Mouse (Mus musculus) hindbrain, embryonic 12.5 days (tissue): ENCODE measurements around the gene Mfsd13b. TPM values are rescaled to one million over a fixed set of nuclear protein-coding genes. Genes with fewer than 3 reads are reported as not detected.
"Not testable (repeated sequence)": the region's sequence is repeated elsewhere in the genome, so short reads cannot be mapped to it uniquely, and the experiment has no call there.

Experiments
- ATAC-seq: fragments of 200-750 bp; cut with Nextera tagmentation; 2 replicates; pipeline ENCODE4 v1.8.0; 2017; ENCODE audit warnings: moderate TSS enrichment; ENCODE audit not compliant: low FRiP score
- H3K27ac ChIP-seq: fragments of 300-500 bp; sonication (generic); 2 replicates; pipeline ENCODE4 v1.5.1; 2016; ENCODE audit warnings: mild to moderate bottlenecking
- H3K27me3 ChIP-seq: fragments of 300-500 bp; sonication (generic); 2 replicates; pipeline ENCODE4 v1.6.1; 2016; ENCODE audit warnings: mild to moderate bottlenecking
- H3K36me3 ChIP-seq: fragments of 300-500 bp; sonication (generic); 2 replicates; pipeline ENCODE4 v1.6.1; 2016; ENCODE audit warnings: mild to moderate bottlenecking
- H3K4me1 ChIP-seq: fragments of 300-500 bp; sonication (generic); 2 replicates; pipeline ENCODE4 v1.6.1; 2016
- H3K4me2 ChIP-seq: fragments of 300-500 bp; sonication (generic); replicated peaks from 2 replicates; pipeline ENCODE4 v1.6.1; 2016; ENCODE audit warnings: mild to moderate bottlenecking
- H3K4me3 ChIP-seq: fragments of 300-500 bp; sonication (generic); 2 replicates; pipeline ENCODE4 v1.5.1; 2016; ENCODE audit warnings: mild to moderate bottlenecking
- H3K9ac ChIP-seq: fragments of 300-500 bp; sonication (generic); 2 replicates; pipeline ENCODE4 v1.6.1; 2016; ENCODE audit warnings: mild to moderate bottlenecking, moderate library complexity
- H3K9me3 ChIP-seq: fragments of 300-500 bp; sonication (generic); replicated peaks from 2 replicates; pipeline ENCODE4 v1.6.1; 2016; ENCODE audit warnings: mild to moderate bottlenecking
- WGBS: fragments of 180-500 bp; shearing (Covaris S2); methylation state at CpG from one replicate; pipeline ENCODE4 v1.1.7; 2016; 5-methylcytosine and 5-hydroxymethylcytosine counted together
- polyA plus RNA-seq: library from polyadenylated mRNA; unstranded; fragments of >200 nt; fragmentation: Nextera tagmentation; extraction: Ambion mirVana; gene quantifications from 2 replicates; pipeline ENCODE4 v1.2.1, GENCODE M21; 2016

The Mfsd13b gene
- polyA plus RNA-seq, 1 experiment from 2014 or later = not detected

DNA sequence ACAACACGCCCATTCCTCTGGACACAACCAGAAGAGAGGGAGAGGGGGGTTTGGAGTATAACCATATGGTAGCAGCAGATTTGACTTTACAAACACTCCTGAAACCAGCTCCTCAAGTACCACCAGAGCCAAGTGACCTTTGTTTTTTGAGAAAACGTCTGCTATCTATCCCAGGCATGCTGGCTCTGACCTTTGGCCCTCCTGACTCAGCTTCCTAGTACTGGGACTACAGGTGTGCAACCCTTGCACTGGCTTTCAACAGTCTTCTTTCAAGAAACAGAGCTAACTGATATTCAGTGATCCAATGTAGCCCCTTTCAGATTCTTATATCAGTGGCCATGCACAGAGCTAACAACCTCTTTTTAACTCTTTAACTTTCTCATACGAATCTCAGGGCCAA, 20.4 kb upstream of the Mfsd13b start:
- Histone ChIP-seq H3K4me2 (no peak overlapping the region), H3K4me3 (no peak overlapping the region), H3K9ac (no peak overlapping the region), H3K27ac (no peak overlapping the region), H3K27me3 (no peaks in the 10 kb centered on the region), H3K9me3 (no peaks in the 10 kb centered on the region), H3K36me3 (peaks cover 35% of the 10 kb centered on the region), H3K4me1 (no peaks in the 10 kb centered on the region)
- 79% methylated on average over 3 of the region's 3 CpGs for WGBS
- ATAC-seq = no peak

DNA sequence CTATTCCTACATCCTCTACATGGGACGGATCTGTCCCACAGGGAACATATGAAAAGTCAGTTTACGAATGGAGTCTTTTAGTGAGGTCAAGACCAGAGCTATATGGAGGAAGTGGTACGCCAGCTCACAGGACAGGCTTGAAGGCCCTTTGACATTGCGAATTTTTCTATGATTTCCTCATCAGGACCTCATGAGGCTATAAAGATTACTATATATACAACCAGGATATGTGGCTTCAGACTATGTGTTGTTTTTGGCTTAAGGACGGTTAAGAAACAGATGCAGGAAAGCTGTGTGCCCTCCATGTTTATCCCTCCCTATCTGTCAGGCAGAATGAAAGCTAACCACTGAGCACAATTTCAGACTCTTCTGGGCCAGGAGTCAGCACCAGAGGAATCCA, 19.2 kb upstream of the Mfsd13b start:
- Histone ChIP-seq H3K27ac (no peak overlapping the region), H3K4me3 (no peak overlapping the region), H3K4me2 (no peak overlapping the region), H3K9me3 (no peaks in the 10 kb centered on the region), H3K4me1 (no peaks in the 10 kb centered on the region), H3K27me3 (no peaks in the 10 kb centered on the region), H3K9ac (no peak overlapping the region), H3K36me3 (peaks cover 24% of the 10 kb centered on the region)
- 89% methylated on average over 5 of the region's 5 CpGs for WGBS
- ATAC-seq = no peak

DNA sequence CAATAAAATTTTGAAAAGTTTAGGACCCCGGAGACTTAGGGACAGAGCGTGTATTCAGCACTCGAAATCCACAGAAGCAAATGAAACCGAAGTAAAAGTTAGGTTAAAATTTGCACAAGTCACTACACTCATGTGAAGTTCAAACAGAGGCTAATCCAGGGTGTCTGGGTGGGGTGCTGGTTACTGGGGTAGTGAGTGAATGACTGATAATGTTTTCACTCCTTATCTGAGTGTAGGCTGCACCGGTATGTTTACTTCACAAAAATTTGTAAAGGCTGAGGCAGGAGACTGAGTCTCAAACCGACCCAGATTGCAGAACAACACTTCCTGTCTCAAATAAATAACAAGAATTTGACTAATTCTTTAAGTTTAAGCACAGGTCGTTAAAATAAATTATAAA, 13.1 kb upstream of the Mfsd13b start:
- ATAC-seq = no peak
- 94% methylated on average over 7 of the region's 7 CpGs for WGBS
- H3K9me3 ChIP-seq = no peaks in the 10 kb centered on the region
- H3K9ac ChIP-seq = no peak overlapping the region
- H3K4me2 ChIP-seq = no peak overlapping the region
- H3K36me3 ChIP-seq = peaks cover 3% of the 10 kb centered on the region; the same call in 1 of the 2 replicates
- H3K27me3 ChIP-seq = no peaks in the 10 kb centered on the region
- H3K4me3 ChIP-seq = no peak overlapping the region
- no peaks in the 10 kb centered on the region for H3K4me1 ChIP-seq
- H3K27ac ChIP-seq = no peak overlapping the region

DNA sequence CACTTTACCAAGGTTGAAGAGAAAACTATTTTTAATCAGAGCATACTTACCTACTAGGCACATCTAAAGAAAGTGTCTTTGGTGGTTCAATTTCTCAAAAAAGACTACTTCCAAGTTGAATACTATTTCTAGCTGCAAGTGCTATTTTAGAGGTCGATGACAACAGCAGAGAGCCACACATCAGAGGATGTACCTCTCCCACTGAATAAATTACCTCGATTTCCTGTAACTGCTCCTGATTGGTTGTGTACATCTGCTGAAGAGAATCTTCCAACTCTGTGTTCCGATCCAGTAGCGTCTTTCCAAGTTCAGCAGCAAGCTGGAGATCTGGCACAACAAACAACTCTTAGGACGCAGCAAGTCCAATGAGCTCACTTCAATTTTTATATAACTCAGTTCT, 12.2 kb upstream of the Mfsd13b start:
- WGBS = 91% methylated on average over 5 of the region's 5 CpGs
- Histone ChIP-seq H3K9ac (no peak overlapping the region), H3K36me3 (peaks cover 3% of the 10 kb centered on the region; the same call in 1 of the 2 replicates), H3K4me3 (no peak overlapping the region), H3K27me3 (no peaks in the 10 kb centered on the region), H3K4me1 (no peaks in the 10 kb centered on the region), H3K4me2 (no peak overlapping the region), H3K9me3 (no peaks in the 10 kb centered on the region), H3K27ac (no peak overlapping the region)
- ATAC-seq = no peak

DNA sequence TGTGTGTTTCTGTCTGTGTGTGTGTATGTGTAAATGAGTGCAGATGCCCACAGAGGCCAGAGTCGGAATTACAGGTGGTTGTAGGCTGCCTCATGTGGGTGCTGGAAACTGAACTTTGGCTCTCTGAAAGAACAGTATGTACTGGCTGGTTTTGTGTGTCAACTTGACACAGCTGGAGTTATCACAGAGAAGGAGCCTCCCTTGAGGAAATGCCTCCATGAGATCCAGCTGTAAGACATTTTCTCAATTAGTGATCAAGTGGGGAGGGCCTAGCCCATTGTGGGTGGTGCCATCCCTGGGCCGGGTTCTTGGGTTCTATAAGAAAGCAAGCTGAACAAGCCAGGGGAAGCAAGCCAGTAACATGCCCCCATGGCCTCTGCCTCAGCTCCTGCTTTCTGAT, 9.8 kb upstream of the Mfsd13b start:
- H3K27ac ChIP-seq, H3K4me3 ChIP-seq, H3K4me2 ChIP-seq, H3K27me3 ChIP-seq, H3K9me3 ChIP-seq, ATAC-seq, H3K9ac ChIP-seq, H3K4me1 ChIP-seq, H3K36me3 ChIP-seq: not testable (repeated sequence)
- WGBS = 82% methylated on average over 2 of the region's 2 CpGs

DNA sequence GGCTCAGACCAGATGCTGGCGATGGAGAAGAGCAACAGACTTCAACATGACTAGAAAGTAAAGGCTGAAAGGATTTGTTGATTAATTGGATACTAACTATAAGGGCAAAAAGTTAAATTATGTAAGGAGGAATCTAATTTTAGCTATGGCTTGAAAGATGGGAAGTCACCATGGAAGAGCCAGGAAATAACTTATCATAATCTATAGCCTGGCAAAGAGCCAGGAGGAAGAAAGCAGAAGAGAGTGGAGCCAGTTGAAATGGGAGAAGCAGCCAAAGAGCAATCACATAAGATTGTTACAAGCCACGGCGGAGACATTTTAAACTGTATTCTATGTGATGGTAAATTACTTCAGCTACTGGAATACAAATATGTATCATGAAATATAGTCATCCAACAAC, 8.3 kb upstream of the Mfsd13b start:
- Histone ChIP-seq H3K27me3 (no peaks in the 10 kb centered on the region), H3K4me2 (no peak overlapping the region), H3K4me1 (peaks cover 11% of the 10 kb centered on the region), H3K9ac (no peak overlapping the region), H3K9me3 (no peaks in the 10 kb centered on the region), H3K27ac (no peak overlapping the region), H3K4me3 (no peak overlapping the region), H3K36me3 (peaks cover 3% of the 10 kb centered on the region; the same call in 1 of the 2 replicates)
- no peak for ATAC-seq
- 90% methylated on average over 3 of the region's 3 CpGs for WGBS

DNA sequence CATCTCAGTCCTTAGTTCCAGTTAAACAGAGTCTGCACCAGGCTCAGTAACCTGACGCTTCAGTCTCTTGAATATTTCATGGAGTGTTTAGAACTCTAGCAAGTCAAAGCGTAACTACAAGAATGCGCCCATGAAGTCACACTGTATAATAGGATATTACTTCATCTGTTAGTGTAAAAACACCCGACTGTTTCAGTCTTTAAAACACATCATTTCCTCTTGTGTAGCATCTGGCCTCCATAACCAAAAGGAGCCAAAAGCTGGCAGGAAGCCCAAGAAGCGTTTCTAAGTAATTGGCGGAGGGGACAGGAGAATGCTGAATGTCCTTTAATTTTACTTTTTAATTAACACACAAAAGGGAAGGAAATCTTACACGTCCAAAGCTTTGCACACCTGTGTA, 5.2 kb upstream of the Mfsd13b start:
- Histone ChIP-seq H3K9ac (no peak overlapping the region), H3K27ac (peak overlapping the region; percentile 12; the same call in 1 of the 2 replicates), H3K4me3 (no peak overlapping the region), H3K36me3 (no peaks in the 10 kb centered on the region), H3K4me2 (no peak overlapping the region), H3K4me1 (peaks cover 25% of the 10 kb centered on the region), H3K9me3 (no peaks in the 10 kb centered on the region), H3K27me3 (no peaks in the 10 kb centered on the region)
- WGBS = 63% methylated on average over 7 of the region's 7 CpGs
- ATAC-seq = no peak

DNA sequence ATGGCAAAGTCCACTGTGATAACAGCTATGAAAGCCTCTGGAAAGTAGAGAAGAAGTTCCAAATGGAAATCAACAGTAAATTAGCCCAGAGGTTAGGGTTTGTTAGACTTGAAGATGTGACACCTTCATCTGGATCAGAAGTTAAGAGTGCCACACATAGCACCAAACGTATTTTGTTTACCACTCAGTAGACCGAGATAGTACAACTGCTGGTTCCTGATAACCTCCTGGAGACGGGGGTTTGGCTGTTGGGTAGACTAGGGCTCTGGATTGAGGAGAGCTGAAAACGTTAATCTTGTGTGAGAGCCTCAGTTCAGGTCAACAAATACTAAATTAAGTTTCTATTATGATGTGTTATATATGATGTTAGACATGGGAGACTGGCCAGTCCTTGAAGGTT, 2.3 kb upstream of the Mfsd13b start:
- WGBS = 87% methylated on average over 4 of the region's 4 CpGs

DNA sequence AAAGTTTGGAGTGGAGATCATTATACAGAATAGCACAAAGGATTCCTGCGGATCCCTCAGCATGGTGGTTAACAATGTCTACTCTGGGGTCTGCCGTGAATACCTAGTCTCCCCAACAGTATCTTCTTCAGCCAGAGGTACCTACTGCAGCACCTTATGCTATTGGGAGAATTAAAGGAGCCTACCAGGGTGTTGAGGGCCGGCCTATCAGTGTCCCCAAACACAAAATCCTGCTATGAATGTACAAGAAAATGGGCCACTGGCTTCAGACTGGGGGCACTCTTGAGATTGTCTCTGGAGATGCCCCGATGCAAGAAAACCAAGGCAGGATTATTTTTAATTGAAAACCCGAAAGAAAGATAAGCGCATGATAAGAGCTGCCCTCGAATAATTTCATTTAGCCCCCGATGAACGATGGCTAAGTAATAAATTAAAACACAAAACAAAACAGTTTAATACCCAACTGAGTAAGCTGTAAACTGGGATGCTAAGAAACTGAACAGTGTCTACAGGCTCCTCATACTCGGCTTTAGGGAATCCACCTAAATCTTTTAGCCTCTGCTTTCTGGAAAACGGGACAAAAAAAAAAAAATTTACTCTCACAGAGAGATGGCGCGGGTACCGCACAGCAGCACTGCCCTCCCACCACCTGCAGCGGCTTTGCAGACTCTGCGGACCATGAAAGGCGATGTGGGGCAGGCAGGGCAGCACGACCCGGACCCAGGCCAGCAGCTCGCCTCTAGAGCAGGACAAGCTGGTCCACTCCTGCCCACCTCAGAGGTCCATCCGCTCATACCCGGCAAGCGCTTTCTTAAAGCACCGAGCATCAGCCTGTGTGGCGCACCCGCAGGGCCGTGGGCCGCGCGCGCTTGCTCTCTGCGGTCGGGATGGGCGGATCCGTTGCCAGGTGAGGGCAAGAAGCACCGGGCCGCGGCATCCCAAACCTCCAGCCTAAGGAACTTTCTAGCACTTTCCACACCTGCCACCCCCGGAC, 1.1 kb upstream of the Mfsd13b start:
- Histone ChIP-seq H3K9ac (peak overlapping the region; percentile 85), H3K27ac (peak overlapping the region; percentile 78), H3K4me2 (peak overlapping the region; percentile 70), H3K27me3 (no peaks in the 10 kb centered on the region), H3K36me3 (no peaks in the 10 kb centered on the region), H3K9me3 (no peaks in the 10 kb centered on the region), H3K4me3 (peak overlapping the region; percentile 96), H3K4me1 (peaks cover 32% of the 10 kb centered on the region)
- peak; percentile 71 for ATAC-seq
- WGBS = 4% methylated on average over 39 of the region's 39 CpGs

More for the DNA sequence above, 2.3 kb upstream of the Mfsd13b start:
- Histone ChIP-seq H3K4me3 (no peak overlapping the region), H3K27me3 (no peaks in the 10 kb centered on the region), H3K9ac (no peak overlapping the region), H3K36me3 (no peaks in the 10 kb centered on the region), H3K9me3 (no peaks in the 10 kb centered on the region), H3K4me1 (peaks cover 32% of the 10 kb centered on the region), H3K4me2 (peak overlapping the region; percentile 6), H3K27ac (no peak overlapping the region)
- no peak for ATAC-seq

DNA sequence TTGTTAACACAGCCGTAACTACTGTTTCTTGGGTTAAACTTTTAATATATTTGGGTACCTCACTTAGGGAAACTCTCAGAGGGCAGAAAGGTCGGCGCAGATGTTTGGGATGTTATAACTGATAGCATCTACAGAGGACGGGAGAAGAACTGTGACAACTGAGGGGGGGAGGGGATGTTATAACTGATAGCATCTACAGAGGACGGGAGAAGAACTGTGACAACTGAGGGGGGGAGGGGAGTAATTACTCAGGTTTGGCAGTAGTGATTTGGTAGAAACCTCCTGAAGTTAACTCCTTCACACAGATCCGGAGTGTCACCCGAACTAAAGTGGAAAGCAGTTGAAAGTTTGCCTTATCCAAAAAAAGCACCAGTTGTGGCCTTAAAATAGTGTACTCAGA, 659 bp downstream of the Mfsd13b start:
- H3K27me3 ChIP-seq = no peaks in the 10 kb centered on the region
- WGBS = 16% methylated on average over 7 of the region's 7 CpGs
- no peaks in the 10 kb centered on the region for H3K36me3 ChIP-seq
- peak overlapping the region; percentile 96 for H3K4me3 ChIP-seq
- peak overlapping the region; percentile 69 for H3K4me2 ChIP-seq
- H3K27ac ChIP-seq = peak overlapping the region; percentile 78
- ATAC-seq = 0 out of 2 replicates have a peak, but pooled peaks have one; percentile 3
- H3K9me3 ChIP-seq = no peaks in the 10 kb centered on the region
- peak overlapping the region; percentile 70 for H3K9ac ChIP-seq
- H3K4me1 ChIP-seq = peaks cover 26% of the 10 kb centered on the region

DNA sequence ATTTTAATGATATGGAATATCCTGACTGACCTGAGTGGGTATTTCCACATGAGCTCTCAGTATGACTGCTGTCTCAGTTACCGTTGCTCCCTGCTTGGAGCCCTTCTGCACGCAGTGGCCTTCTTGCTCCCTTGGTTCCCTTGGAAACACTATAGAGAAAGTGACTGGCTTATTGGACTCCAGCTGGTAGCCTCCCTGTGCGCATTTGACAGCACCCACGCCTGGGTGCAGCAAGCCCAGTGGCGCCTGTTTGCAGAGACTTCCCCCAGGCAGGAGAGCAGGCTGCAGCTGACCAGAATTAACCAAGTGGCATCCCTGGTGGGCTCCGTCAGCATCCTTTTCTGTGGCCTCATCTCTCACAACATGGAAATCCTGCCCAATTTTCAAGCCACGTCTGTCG, 8.9 kb downstream of the Mfsd13b start:
- Histone ChIP-seq H3K9ac (no peak overlapping the region), H3K27me3 (no peaks in the 10 kb centered on the region), H3K36me3 (no peaks in the 10 kb centered on the region), H3K9me3 (no peaks in the 10 kb centered on the region), H3K4me3 (no peak overlapping the region), H3K27ac (no peak overlapping the region), H3K4me1 (no peaks in the 10 kb centered on the region), H3K4me2 (no peak overlapping the region)
- no peak for ATAC-seq
- 63% methylated on average over 8 of the region's 8 CpGs for WGBS

DNA sequence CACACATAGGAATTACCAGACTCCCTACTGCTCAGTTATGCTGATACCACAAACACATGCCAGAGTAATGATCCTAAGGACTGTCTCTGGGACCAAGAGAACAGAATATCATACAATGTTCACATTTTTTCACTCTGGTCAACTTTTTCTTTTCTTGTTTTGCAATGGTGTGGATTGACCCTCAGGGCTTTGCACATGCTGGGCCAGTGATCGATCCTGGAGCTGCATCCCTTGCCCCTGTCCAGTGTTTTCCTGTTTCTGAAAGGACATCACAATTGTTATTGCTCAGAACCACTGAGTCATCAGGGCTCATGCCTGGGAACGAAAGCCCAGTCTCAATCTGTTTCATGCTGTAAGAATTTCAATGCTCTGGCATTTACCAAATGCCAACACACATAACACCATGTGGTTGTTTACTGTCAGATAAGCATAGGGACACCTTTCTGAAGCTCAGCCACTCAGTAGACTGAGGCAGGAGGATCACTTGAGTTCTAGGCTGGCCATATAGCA, 16.8 kb downstream of the Mfsd13b start:
- H3K27me3 ChIP-seq = no peaks in the 10 kb centered on the region
- no peak overlapping the region for H3K9ac ChIP-seq
- no peak overlapping the region for H3K4me3 ChIP-seq
- H3K4me1 ChIP-seq = no peaks in the 10 kb centered on the region
- WGBS = 79% methylated on average over 2 of the region's 2 CpGs
- H3K36me3 ChIP-seq = no peaks in the 10 kb centered on the region
- H3K27ac ChIP-seq = no peak overlapping the region
- ATAC-seq = no peak
- H3K4me2 ChIP-seq = no peak overlapping the region
- no peaks in the 10 kb centered on the region for H3K9me3 ChIP-seq
